In the genomic region with DNA sequence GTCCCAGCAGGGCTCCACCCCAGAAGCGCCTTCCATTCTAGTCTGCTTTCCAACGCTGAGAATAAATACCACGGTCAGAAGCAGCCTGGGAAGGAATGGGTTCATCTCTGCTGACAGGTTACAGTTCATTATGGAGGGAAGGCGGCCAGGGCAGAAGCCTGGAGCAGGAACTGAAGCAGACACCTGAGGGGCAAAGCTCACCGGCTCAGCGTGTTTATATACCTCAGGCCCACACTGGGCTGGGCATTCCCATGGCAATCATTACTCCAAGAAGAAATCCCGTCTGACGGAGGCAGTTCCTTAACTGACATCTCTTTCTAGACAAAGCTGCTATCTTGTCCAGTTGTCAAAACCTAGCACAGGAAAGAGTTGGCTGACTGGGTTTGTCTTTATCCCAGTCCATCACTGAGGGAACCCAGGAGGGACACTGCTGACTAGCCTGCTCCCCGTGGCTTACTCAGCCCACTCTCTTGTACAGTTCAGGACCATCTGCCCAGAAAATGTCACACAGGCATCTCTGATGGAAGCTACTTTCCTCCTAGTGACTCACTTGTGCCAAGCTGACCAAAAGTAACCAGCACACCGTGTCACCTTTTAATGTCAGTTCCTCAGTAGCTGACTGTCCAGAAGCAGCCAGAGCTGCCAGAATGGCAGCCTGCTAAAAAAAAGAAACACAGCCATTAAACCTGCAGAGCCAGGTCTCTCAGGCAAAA, we compare ENCODE assay signal across 17 mouse cellular contexts. TPM values are rescaled to one million over a fixed set of nuclear protein-coding genes. Genes with fewer than 3 reads are reported as not detected.
A peak's percentile ranks its signal among the peaks of the same experiment; 100 is the strongest.
DNase-seq lines count a peak whose midpoint lies in the region; ATAC-seq and TF ChIP-seq lines count a peak whose summit lies in the region.
"Had no signal": no experiment of that assay in that cellular context is flagged by ENCODE, and none has a peak within 500 bp of the region (broad histone marks: within the 10 kb centered on the region; RNA-seq: fewer than 3 reads in every experiment).

No protein-coding gene starts in this region.

- DNase-seq in forebrain, postnatal 0 days = no peak
- DNase-seq in forebrain, embryonic 10.5 days (ENCODE audit: extremely low spot score, low spot score) = no peak
- no peak for DNase-seq in neural tube, embryonic 10.5 days (ENCODE audit: extremely low spot score, low spot score)
- DNase-seq in kidney, postnatal 0 days (ENCODE audit: low spot score) = no peak
- DNase-seq in embryo, embryonic 11 days = no peak
- DNase-seq in left cerebral cortex, adult 8-10 months (ENCODE audit: low spot score in 2 of 2) = no peak
- DNase-seq: gastrocnemius, postnatal 36 days; heart, postnatal 14 days; lung, adult 2 months; lung, postnatal 36 days; right cerebral cortex, postnatal 4 days had no signal

- 84% methylated on average over 10 of the region's 10 CpGs for WGBS in forebrain, postnatal 0 days
- 90% methylated on average over 10 of the region's 10 CpGs for WGBS in forebrain, embryonic 10.5 days
- WGBS in neural tube, embryonic 15.5 days = 84% methylated on average over 10 of the region's 10 CpGs
- WGBS in kidney, postnatal 0 days = 74% methylated on average over 10 of the region's 10 CpGs

- no peak for TF ChIP-seq CTCF in forebrain, postnatal 0 days (IDR thresholded peaks at IDR 0.05; ENCODE audit: low read depth)
- TF ChIP-seq CTCF in kidney, postnatal 0 days (IDR thresholded peaks at IDR 0.05; ENCODE audit: low read depth) = no peak

- H3K27ac ChIP-seq in forebrain, postnatal 0 days (ENCODE audit: low read depth, low read length) = no peak overlapping the region
- H3K27ac ChIP-seq in forebrain, embryonic 10.5 days = no peak overlapping the region
- peak overlapping the region; percentile 45 for H3K27ac ChIP-seq in neural tube, embryonic 15.5 days (replicated peaks)
- H3K27ac ChIP-seq in kidney, postnatal 0 days = no peak overlapping the region
- H3K27ac ChIP-seq: heart, embryonic 10.5 days; limb, embryonic 10.5 days had no signal

- no peak overlapping the region for H3K9ac ChIP-seq in forebrain, postnatal 0 days
- H3K9ac ChIP-seq in neural tube, embryonic 15.5 days (replicated peaks) = no peak overlapping the region
- H3K9ac ChIP-seq in kidney, postnatal 0 days (ENCODE audit: low read depth, low read length) = no peak overlapping the region
- H3K9ac ChIP-seq: hindbrain, embryonic 15.5 days had no signal

- H3K9me3 ChIP-seq in forebrain, postnatal 0 days (ENCODE audit: low read length) = no peaks in the 10 kb centered on the region
- H3K9me3 ChIP-seq in forebrain, embryonic 10.5 days = no peaks in the 10 kb centered on the region
- no peaks in the 10 kb centered on the region for H3K9me3 ChIP-seq in neural tube, embryonic 15.5 days (replicated peaks)
- no peaks in the 10 kb centered on the region for H3K9me3 ChIP-seq in kidney, postnatal 0 days (replicated peaks; ENCODE audit: low read length)
- H3K9me3 ChIP-seq: heart, embryonic 10.5 days; hindbrain, embryonic 15.5 days; limb, embryonic 10.5 days had no signal

- peaks cover 66% of the 10 kb centered on the region for H3K36me3 ChIP-seq in forebrain, postnatal 0 days (ENCODE audit: insufficient read depth)
- H3K36me3 ChIP-seq in forebrain, embryonic 10.5 days (replicated peaks) = peaks cover 94% of the 10 kb centered on the region
- peaks cover 53% of the 10 kb centered on the region for H3K36me3 ChIP-seq in neural tube, embryonic 15.5 days
- H3K36me3 ChIP-seq in kidney, postnatal 0 days (ENCODE audit: insufficient read depth, low read length) = peaks cover 44% of the 10 kb centered on the region

- no peak overlapping the region for H3K4me3 ChIP-seq in forebrain, postnatal 0 days (ENCODE audit: low read depth, low read length)
- H3K4me3 ChIP-seq in forebrain, embryonic 10.5 days = no peak overlapping the region
- H3K4me3 ChIP-seq in neural tube, embryonic 15.5 days (replicated peaks) = no peak overlapping the region
- H3K4me3 ChIP-seq in kidney, postnatal 0 days (replicated peaks; ENCODE audit: low read depth, low read length) = no peak overlapping the region
- H3K4me3 ChIP-seq: heart, embryonic 10.5 days; hindbrain, embryonic 15.5 days; limb, embryonic 10.5 days had no signal

- H3K4me2 ChIP-seq in forebrain, postnatal 0 days (ENCODE audit: low read depth) = no peak overlapping the region
- H3K4me2 ChIP-seq in neural tube, embryonic 15.5 days = no peak overlapping the region
- H3K4me2 ChIP-seq in kidney, postnatal 0 days (ENCODE audit: low read length) = no peak overlapping the region
- H3K4me2 ChIP-seq: hindbrain, embryonic 15.5 days; liver, embryonic 11.5 days; midbrain, embryonic 11.5 days had no signal

- no peaks in the 10 kb centered on the region for H3K27me3 ChIP-seq in forebrain, postnatal 0 days (ENCODE audit: insufficient read depth, low read length)
- no peaks in the 10 kb centered on the region for H3K27me3 ChIP-seq in forebrain, embryonic 10.5 days (ENCODE audit: poor library complexity, severe bottlenecking)
- H3K27me3 ChIP-seq in neural tube, embryonic 15.5 days (replicated peaks) = no peaks in the 10 kb centered on the region
- no peaks in the 10 kb centered on the region for H3K27me3 ChIP-seq in kidney, postnatal 0 days (ENCODE audit: insufficient read depth, low read length)
- H3K27me3 ChIP-seq: hindbrain, embryonic 15.5 days had no signal

- ATAC-seq in forebrain, postnatal 0 days = peak; percentile 21; the same call in 1 of the 2 replicates
- no peak for ATAC-seq in neural tube, embryonic 15.5 days (ENCODE audit: low FRiP score)
- peak; percentile 69 for ATAC-seq in kidney, postnatal 0 days (replicated peaks; ENCODE audit: low FRiP score, low read depth)

- no peaks in the 10 kb centered on the region for H3K4me1 ChIP-seq in forebrain, postnatal 0 days (ENCODE audit: insufficient read depth)
- no peaks in the 10 kb centered on the region for H3K4me1 ChIP-seq in forebrain, embryonic 10.5 days
- peaks cover 9% of the 10 kb centered on the region for H3K4me1 ChIP-seq in neural tube, embryonic 15.5 days
- H3K4me1 ChIP-seq in kidney, postnatal 0 days (replicated peaks; ENCODE audit: insufficient read depth, low read length) = no peaks in the 10 kb centered on the region
- H3K4me1 ChIP-seq: heart, embryonic 10.5 days had no signal

RNA-seq across cellular contexts. Expression of gene Ralbp1, which starts 42.8 kb away (rescaled TPM):
- 39.9 and 40.7 TPM in 2 replicates for total RNA-seq in forebrain, postnatal 0 days (2014; rRNA removed)
- 34.4 and 47.7 TPM in 2 replicates for polyA plus RNA-seq in forebrain, postnatal 0 days (2015; fragmentation: Nextera tagmentation; extraction: Ambion mirVana)
- polyA plus RNA-seq in forebrain, embryonic 10.5 days (2016; fragmentation: Nextera tagmentation; extraction: Ambion mirVana) = 48.6 and 50.0 TPM in 2 replicates
- 58.7 and 75.5 TPM in 2 replicates for polyA plus RNA-seq in neural tube, embryonic 15.5 days (2015; fragmentation: Nextera tagmentation; extraction: Ambion mirVana)
- polyA plus RNA-seq in kidney, postnatal 0 days (2015; fragmentation: Nextera tagmentation; extraction: Ambion mirVana) = 72.1 and 74.2 TPM in 2 replicates
- 10 to 100 TPM; 64.6 to 75.2 (median 69.3) TPM for total RNA-seq in left cerebral cortex, adult 8-10 months (2022)
